Mouse (Mus musculus): ENCODE measurements around the gene Sh3bp5l.

DNA sequence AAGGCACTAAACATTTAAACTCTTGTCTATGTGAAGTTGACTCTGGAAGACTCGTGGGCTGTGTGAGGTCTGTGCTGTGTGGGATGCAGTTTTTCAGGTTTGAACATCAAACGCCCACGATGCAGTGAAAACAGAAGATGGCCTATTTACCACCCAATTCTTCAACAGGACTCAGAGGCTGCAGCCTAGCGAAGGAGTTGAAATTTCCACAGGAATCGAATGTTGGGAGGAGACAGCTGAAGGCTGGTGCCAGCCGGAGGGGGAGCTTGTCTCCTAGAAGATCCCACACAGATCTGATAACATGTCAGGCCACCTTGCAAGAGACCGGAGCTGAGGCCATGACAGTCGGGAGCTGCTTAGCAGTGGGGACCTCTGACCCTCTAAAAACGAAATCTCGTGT, 24.0 kb downstream of the Sh3bp5l start:
- no peak for TF ChIP-seq POLR2A (IDR thresholded peaks at IDR 0.05; ENCODE audit: insufficient read length, low read depth)
- no peak for TF ChIP-seq CEBPB (IDR thresholded peaks at IDR 0.05; ENCODE audit: insufficient read depth, poor library complexity, severe bottlenecking)
- TF ChIP-seq TCF12 (IDR thresholded peaks at IDR 0.05; ENCODE audit: insufficient read depth, poor library complexity, severe bottlenecking): no peak
- no peak for TF ChIP-seq MYOD1 (IDR thresholded peaks at IDR 0.05; ENCODE audit: control insufficient read depth in 1 of 3, insufficient read length in 2 of 3, low read depth in 2 of 3)
- no peak for TF ChIP-seq POLR2AphosphoS2 (IDR thresholded peaks at IDR 0.05; ENCODE audit: insufficient read length, low read depth)
- no peak for TF ChIP-seq REST (IDR thresholded peaks at IDR 0.05; ENCODE audit: insufficient read depth, insufficient read length)
- no peak for TF ChIP-seq E2F4 (IDR thresholded peaks at IDR 0.05; ENCODE audit: insufficient read depth)
- TF ChIP-seq SRF (IDR thresholded peaks at IDR 0.05; ENCODE audit: control insufficient read depth, insufficient read length, low read depth): no peak
- no peak for TF ChIP-seq MYOG (IDR thresholded peaks at IDR 0.05; ENCODE audit: control insufficient read depth in 1 of 3, insufficient read depth in 1 of 3, insufficient read length in 2 of 3, low read depth in 2 of 3)
- TF ChIP-seq USF1 (IDR thresholded peaks at IDR 0.05; ENCODE audit: low read depth): no peak
- TF ChIP-seq MAX (IDR thresholded peaks at IDR 0.05; ENCODE audit: low read depth): no peak
- TF ChIP-seq TCF3 (IDR thresholded peaks at IDR 0.05; ENCODE audit: insufficient read length, low read depth): no peak
